Mouse (Mus musculus) forebrain, embryonic 12.5 days (tissue): ENCODE measurements at regions not wholly inside any gene's neighbourhood (a gene's known extent, or its start where the extent isn't known, plus 50 kb on each side); places are given as distances from the start of the nearest gene placed in this dataset.

Experiments
- ATAC-seq: fragments of 200-750 bp; cut with Nextera tagmentation; 2 replicates; pipeline ENCODE4 v1.8.0; 2017; ENCODE audit warnings: moderate TSS enrichment; ENCODE audit not compliant: low FRiP score
- H3K27ac ChIP-seq: fragments of 300-500 bp; sonication (generic); 2 replicates; pipeline ENCODE4 v1.5.1; 2016; ENCODE audit warnings: mild to moderate bottlenecking
- H3K27me3 ChIP-seq: fragments of 300-500 bp; sonication (generic); 2 replicates; pipeline ENCODE4 v1.6.1; 2016; ENCODE audit warnings: mild to moderate bottlenecking
- H3K36me3 ChIP-seq: fragments of 300-500 bp; sonication (generic); replicated peaks from 2 replicates; pipeline ENCODE4 v1.6.1; 2016; ENCODE audit warnings: mild to moderate bottlenecking
- H3K4me1 ChIP-seq: fragments of 300-500 bp; sonication (generic); 2 replicates; pipeline ENCODE4 v1.6.1; 2016
- H3K4me2 ChIP-seq: fragments of 300-500 bp; sonication (generic); 2 replicates; pipeline ENCODE4 v1.6.1; 2016; ENCODE audit warnings: mild to moderate bottlenecking, moderate library complexity
- H3K4me3 ChIP-seq: fragments of 300-500 bp; sonication (generic); replicated peaks from 2 replicates; pipeline ENCODE4 v1.5.1; 2016; ENCODE audit warnings: mild to moderate bottlenecking
- H3K9ac ChIP-seq: fragments of 300-500 bp; sonication (generic); 2 replicates; pipeline ENCODE4 v1.6.1; 2016; ENCODE audit warnings: mild to moderate bottlenecking
- H3K9me3 ChIP-seq: fragments of 300-500 bp; sonication (generic); 2 replicates; pipeline ENCODE4 v1.6.1; 2016
- WGBS: fragments of 180-500 bp; shearing (Covaris S2); methylation state at CpG from one replicate; pipeline ENCODE4 v1.1.7; 2016; 5-methylcytosine and 5-hydroxymethylcytosine counted together

DNA sequence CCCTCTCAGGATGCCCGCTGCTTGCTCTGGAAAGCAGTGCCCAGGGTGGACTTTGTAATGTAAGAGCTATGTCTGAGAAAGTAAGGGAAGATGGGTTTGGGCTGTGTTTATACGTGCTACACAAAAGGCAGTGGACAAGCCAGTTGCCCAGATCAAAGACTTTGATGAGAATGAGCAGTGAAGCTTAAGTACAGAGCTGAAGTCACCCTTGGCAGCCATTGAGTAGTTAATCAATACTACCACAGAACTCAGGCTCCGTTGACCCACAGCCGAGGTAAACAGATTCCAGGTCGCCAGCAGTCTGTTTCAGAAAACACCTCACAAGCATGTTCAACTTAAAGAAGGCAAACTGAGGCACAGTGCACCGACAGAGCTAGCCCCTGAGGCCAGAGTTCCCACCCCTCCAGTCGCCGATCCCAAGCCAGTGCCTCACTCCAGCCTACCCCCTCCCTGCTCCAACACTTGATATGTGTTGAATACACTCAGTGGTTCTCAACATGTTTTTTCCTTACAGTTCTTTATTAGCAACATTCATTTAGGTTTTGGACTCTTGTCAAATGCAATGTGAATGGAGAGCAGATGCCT is 230.3 kb upstream of the G2e3 start:
- Histone ChIP-seq H3K4me3 (no peak overlapping the region), H3K27ac (peak overlapping the region; percentile 67), H3K27me3 (no peaks in the 10 kb centered on the region), H3K36me3 (no peaks in the 10 kb centered on the region), H3K4me2 (no peak overlapping the region), H3K4me1 (no peaks in the 10 kb centered on the region), H3K9me3 (no peaks in the 10 kb centered on the region), H3K9ac (no peak overlapping the region)
- peak; percentile 81; the same call in 1 of the 2 replicates for ATAC-seq
- WGBS = 67% methylated on average over 8 of the region's 8 CpGs

DNA sequence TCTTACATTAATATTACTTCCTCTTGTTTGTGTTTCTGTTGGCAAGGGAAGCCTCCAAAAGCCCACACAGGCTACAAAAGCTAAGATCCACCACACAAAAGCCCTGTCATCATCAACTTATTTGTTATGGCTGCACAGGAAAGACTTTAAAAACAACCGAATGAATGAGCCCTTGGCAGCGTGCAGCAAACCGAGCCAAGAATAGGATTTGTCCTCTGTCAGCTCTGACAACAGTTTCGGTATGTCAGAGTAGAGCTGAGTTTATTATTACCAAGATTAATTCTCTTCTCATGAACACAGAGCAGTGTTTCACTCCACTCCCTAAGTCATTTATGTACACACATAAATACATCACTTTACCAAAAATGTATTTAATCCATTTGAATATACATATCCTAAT is 236.1 kb upstream of the G2e3 start:
- Histone ChIP-seq H3K9me3 (no peaks in the 10 kb centered on the region), H3K4me3 (no peak overlapping the region), H3K36me3 (no peaks in the 10 kb centered on the region), H3K9ac (no peak overlapping the region), H3K4me2 (no peak overlapping the region), H3K27me3 (no peaks in the 10 kb centered on the region), H3K27ac (no peak overlapping the region), H3K4me1 (no peaks in the 10 kb centered on the region)
- WGBS = 52% methylated on average over 4 of the region's 4 CpGs
- no peak for ATAC-seq

DNA sequence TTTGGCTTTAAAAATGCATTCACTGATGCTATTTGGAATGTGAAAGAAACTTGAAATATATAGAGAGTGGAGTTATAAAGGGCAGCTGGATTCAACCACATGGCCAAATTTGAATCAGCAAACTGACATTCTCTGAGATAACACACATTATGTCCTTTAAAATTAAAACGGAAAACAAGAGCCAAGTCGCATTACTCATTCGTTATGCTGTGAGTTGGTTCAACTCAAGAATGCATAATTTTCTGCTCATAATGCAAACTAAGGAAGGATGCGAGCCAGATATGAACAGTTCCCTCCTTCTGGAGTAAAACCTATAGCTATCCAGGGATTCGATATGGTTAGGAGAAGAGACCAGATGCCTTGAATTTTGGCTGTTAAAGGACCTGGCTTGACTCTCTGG is 239.8 kb upstream of the G2e3 start:
- Histone ChIP-seq H3K27me3 (no peaks in the 10 kb centered on the region), H3K9ac (no peak overlapping the region), H3K4me2 (no peak overlapping the region), H3K36me3 (no peaks in the 10 kb centered on the region), H3K4me3 (no peak overlapping the region), H3K9me3 (no peaks in the 10 kb centered on the region), H3K4me1 (no peaks in the 10 kb centered on the region), H3K27ac (no peak overlapping the region)
- 91% methylated on average over 5 of the region's 5 CpGs for WGBS
- no peak for ATAC-seq

DNA sequence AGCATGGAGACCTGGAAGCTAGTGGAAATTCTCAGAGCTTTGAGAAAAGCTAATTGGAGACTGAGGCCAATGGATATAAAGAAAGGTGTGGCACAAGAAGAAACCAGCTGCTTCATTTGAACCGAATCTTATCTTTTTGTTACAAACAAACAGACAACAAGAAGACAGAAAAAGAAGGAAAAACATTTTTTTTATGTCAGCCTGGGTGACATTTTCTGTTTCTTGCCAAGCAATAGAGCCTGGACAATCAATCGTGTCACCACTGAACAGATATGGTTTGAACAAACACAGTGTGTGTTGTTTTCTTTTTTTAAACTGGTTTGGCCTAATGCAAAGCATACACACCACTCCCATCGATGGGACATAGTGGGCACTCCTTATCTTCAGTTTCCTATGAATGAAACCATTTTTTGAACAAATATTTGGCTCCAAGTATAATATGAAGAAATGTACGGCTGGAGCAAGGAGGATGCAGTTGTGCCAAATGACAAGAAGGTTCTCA is 244.3 kb upstream of the G2e3 start:
- 88% methylated on average over 4 of the region's 4 CpGs for WGBS
- no peak overlapping the region for H3K4me3 ChIP-seq
- no peak for ATAC-seq
- H3K27ac ChIP-seq = no peak overlapping the region
- no peaks in the 10 kb centered on the region for H3K4me1 ChIP-seq
- H3K9me3 ChIP-seq = no peaks in the 10 kb centered on the region
- H3K4me2 ChIP-seq = no peak overlapping the region
- H3K36me3 ChIP-seq = no peaks in the 10 kb centered on the region
- H3K27me3 ChIP-seq = no peaks in the 10 kb centered on the region
- no peak overlapping the region for H3K9ac ChIP-seq

DNA sequence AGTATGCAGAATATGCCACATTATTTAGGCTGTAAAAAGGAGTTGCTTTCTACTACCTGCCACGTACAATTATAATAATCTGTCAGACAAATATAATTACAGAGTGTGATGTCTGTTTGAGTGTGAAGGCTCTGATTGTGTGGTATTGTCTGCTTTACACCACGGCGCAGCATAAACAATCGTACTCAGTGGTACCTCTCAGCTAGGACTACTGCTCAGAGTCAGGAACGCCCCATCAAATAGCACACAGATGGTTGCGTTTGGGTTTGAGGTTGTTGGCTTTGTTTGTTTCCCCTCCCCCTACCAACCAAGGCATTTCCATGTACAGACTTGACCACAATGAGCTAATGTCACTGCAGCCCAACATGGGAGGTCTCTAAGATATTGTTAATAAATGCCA is 246.2 kb upstream of the G2e3 start:
- no peak overlapping the region for H3K27ac ChIP-seq
- no peak overlapping the region for H3K4me2 ChIP-seq
- no peaks in the 10 kb centered on the region for H3K4me1 ChIP-seq
- H3K4me3 ChIP-seq = no peak overlapping the region
- 71% methylated on average over 6 of the region's 6 CpGs for whole genome bisulfite sequencing
- no peaks in the 10 kb centered on the region for H3K36me3 ChIP-seq
- H3K9me3 ChIP-seq = no peaks in the 10 kb centered on the region
- H3K27me3 ChIP-seq = no peaks in the 10 kb centered on the region
- ATAC-seq = no peak
- H3K9ac ChIP-seq = no peak overlapping the region

DNA sequence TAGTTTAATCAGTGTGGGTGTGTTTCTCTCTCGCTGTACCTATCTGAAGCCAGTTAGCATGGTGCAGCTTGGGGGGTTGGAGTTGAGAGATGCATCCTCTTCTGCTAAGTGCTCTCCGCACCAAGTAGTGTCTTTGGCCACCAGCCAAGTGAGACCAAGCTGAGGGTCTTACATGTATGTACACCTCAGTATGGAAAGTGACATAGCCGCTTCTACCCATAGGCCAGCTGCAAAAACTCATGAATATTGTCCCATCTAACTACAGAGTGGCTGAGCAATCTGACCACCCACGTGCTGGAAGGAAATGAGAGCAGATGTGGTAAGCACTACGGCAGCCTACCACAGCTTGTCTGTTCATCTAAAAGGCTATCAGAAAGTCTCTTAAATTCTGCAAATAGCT is 247.0 kb upstream of the G2e3 start:
- Histone ChIP-seq H3K27me3 (no peaks in the 10 kb centered on the region), H3K36me3 (no peaks in the 10 kb centered on the region), H3K27ac (no peak overlapping the region), H3K4me2 (no peak overlapping the region), H3K9me3 (no peaks in the 10 kb centered on the region), H3K4me3 (no peak overlapping the region), H3K9ac (no peak overlapping the region), H3K4me1 (no peaks in the 10 kb centered on the region)
- no peak for ATAC-seq
- 88% methylated on average over 5 of the region's 5 CpGs for WGBS

DNA sequence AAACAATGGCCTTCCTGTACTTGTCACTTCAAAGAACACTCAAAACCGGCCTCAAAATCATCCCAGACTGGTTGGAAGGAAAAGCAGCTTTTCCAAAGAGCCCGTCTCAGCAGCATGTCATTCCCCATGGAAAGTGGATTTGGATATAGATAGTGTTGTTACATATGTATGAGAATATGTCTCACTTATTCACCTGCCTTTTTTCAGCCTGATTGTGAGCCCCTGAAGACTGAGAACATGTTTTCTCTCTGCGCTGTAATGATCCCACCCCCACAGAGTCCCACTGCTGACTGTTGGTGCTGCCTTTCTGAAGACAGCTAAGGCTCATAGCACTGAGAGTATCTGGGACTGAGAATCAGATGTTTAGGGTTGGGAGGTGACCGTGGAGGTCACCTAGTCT is 251.9 kb upstream of the G2e3 start:
- 87% methylated on average over 4 of the region's 4 CpGs for WGBS
- no peak overlapping the region for H3K4me2 ChIP-seq

DNA sequence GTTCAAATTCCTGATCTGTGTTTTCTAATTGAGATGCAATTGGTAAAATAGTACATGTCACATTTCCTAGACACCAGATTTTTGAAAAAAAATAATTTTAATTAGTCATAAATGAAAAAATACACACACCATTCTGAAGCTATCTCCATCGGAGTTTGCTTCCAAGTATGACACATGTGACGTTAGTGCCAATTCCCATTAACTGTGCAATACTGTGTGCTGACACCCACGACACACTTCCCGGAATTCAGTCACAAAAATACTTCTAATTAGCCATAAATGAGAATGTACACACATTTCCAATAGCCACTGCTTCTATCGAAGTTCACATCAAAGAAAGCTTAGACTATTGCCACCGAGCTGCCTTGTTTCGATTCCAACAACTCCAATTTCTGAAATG is 258.5 kb upstream of the G2e3 start:
- Histone ChIP-seq H3K9ac (no peak overlapping the region), H3K9me3 (no peaks in the 10 kb centered on the region), H3K27ac (no peak overlapping the region), H3K36me3 (no peaks in the 10 kb centered on the region), H3K4me1 (0 out of 2 replicates have a peak, but pooled peaks cover 3% of the 10 kb centered on the region), H3K27me3 (no peaks in the 10 kb centered on the region), H3K4me3 (no peak overlapping the region), H3K4me2 (no peak overlapping the region)
- no peak for ATAC-seq
- 86% methylated on average over 7 of the region's 7 CpGs for WGBS

More for the DNA sequence above, 251.9 kb upstream of the G2e3 start:
- Histone ChIP-seq H3K27ac (no peak overlapping the region), H3K36me3 (no peaks in the 10 kb centered on the region), H3K4me1 (no peaks in the 10 kb centered on the region), H3K27me3 (no peaks in the 10 kb centered on the region), H3K4me3 (no peak overlapping the region), H3K9ac (no peak overlapping the region), H3K9me3 (no peaks in the 10 kb centered on the region)
- ATAC-seq = no peak

DNA sequence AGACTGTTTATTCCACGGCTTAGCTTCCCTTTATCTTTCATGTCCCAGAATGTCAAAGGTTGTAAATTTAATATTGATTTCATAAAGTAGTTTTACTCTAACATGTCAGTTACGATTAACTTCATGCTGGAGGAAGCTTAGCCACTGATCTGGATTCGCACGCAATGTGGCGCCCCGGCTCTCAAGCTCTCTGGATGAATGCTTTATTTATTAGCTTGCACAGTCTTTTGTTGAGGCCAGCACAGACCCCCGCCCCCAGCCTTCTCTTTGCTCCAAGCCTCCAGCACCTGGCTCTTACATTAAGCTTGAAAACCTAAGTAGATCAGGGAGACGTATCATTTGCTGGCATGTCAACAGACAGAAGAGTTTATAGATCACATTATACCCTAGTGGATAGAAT is 266.1 kb upstream of the G2e3 start:
- no peak overlapping the region for H3K4me2 ChIP-seq
- 29% methylated on average over 8 of the region's 8 CpGs for WGBS
- ATAC-seq = peak; percentile 69

DNA sequence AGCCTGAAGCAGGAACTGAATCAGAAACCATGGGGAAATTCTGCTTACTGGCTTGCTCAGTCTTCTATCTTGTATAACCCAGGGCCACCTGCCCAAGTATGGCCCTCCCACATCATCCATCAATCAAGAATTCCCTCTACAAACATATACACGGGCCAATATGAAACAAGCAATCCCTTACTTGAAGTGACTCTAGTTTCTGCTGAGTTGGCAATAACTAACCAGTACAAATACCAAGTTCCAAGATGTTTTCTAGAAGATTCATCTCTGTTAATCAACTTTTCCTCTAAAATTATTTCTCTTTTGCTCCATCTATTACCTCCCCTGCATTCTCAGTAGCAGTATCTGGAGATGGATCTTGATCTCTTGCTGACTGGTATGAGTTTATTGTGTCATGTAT is 274.4 kb upstream of the G2e3 start:
- Histone ChIP-seq H3K9ac (no peak overlapping the region), H3K27me3 (no peaks in the 10 kb centered on the region), H3K36me3 (no peaks in the 10 kb centered on the region), H3K4me2 (no peak overlapping the region), H3K27ac (no peak overlapping the region), H3K4me3 (no peak overlapping the region), H3K9me3 (no peaks in the 10 kb centered on the region), H3K4me1 (0 out of 2 replicates have a peak, but pooled peaks cover 2% of the 10 kb centered on the region)
- no peak for ATAC-seq
- WGBS = 77% methylated on average over 1 of the region's 1 CpGs

More for the DNA sequence above, 266.1 kb upstream of the G2e3 start:
- H3K4me3 ChIP-seq = no peak overlapping the region
- H3K27ac ChIP-seq = no peak overlapping the region
- no peaks in the 10 kb centered on the region for H3K9me3 ChIP-seq
- no peak overlapping the region for H3K9ac ChIP-seq
- no peaks in the 10 kb centered on the region for H3K36me3 ChIP-seq
- no peaks in the 10 kb centered on the region for H3K27me3 ChIP-seq
- peaks cover 12% of the 10 kb centered on the region for H3K4me1 ChIP-seq

DNA sequence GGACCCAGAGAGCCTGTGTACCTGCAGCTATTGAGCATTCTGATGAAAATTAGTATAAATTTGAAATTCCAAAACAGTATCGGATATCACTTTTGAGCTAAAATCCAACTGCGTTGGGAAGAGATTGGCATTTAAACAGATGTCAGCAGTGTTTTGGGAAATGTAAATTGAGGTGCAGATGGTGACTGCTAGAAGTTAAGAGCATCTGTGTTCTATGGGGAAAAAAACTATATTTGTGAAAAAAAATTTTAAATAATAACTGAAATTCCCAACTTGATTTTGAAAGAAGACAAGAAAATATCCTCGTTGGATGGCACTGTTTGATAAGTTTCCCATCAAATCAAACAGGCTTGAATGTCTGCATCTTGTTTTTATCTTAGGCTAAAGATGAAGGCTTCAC is 286.9 kb upstream of the G2e3 start:
- Histone ChIP-seq H3K9me3 (no peaks in the 10 kb centered on the region), H3K4me1 (peaks cover 5% of the 10 kb centered on the region), H3K36me3 (no peaks in the 10 kb centered on the region), H3K4me2 (no peak overlapping the region), H3K27me3 (no peaks in the 10 kb centered on the region), H3K27ac (no peak overlapping the region), H3K9ac (no peak overlapping the region), H3K4me3 (no peak overlapping the region)
- 92% methylated on average over 3 of the region's 3 CpGs for WGBS
- no peak for ATAC-seq

DNA sequence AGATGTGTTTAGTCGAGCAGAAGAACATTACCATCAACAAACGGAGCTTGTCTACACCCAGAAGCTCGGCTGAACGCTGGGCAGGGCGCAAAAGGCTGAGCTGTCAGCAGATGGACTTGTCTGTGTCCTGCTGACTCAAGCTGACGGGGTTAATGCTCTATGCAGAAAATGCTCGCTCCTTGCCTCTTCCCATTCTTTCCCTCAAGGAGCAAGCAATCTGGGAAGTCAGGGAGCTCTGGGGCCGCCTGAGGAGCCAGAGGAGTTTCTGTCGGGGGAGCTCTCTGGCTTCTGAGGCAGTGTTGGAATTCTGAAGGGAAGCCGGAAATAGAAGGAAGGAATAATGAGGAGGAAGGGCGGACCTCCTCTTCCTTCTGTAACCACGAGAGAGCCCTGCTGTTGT is 289.3 kb upstream of the G2e3 start:
- peak; percentile 64; the same call in 1 of the 2 replicates for ATAC-seq
- Histone ChIP-seq H3K36me3 (no peaks in the 10 kb centered on the region), H3K9me3 (no peaks in the 10 kb centered on the region), H3K4me1 (peaks cover 5% of the 10 kb centered on the region), H3K27me3 (no peaks in the 10 kb centered on the region), H3K9ac (no peak overlapping the region), H3K27ac (no peak overlapping the region), H3K4me3 (no peak overlapping the region), H3K4me2 (peak overlapping the region; percentile 27)
- 31% methylated on average over 12 of the region's 12 CpGs for WGBS

DNA sequence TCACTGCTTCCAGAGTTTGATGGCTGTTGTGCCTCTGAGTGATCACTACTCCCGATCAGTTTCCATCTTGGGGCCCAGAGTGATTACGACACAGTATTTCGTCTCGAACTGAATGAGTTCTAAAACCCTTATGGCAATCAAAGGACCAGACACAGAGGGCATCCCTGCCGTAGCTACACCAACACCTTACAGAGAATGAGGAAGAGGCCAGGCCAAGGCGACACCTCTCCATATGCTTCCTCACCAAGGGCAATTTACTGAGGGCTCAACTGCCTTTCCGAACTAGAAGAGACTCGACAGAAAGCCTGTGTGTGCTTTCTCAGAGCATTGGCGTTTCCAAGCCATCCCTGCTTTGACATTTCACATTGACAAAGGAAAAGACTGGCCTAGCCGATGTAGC is 289.8 kb upstream of the G2e3 start:
- 70% methylated on average over 10 of the region's 10 CpGs for WGBS
- H3K27me3 ChIP-seq = no peaks in the 10 kb centered on the region
- ATAC-seq = no peak

More for the DNA sequence above, 289.8 kb upstream of the G2e3 start:
- Histone ChIP-seq H3K9ac (no peak overlapping the region), H3K27ac (no peak overlapping the region), H3K4me2 (peak overlapping the region; percentile 27; the same call in 1 of the 2 replicates), H3K4me3 (no peak overlapping the region), H3K36me3 (no peaks in the 10 kb centered on the region), H3K9me3 (no peaks in the 10 kb centered on the region), H3K4me1 (peaks cover 5% of the 10 kb centered on the region)
